Mouse (Mus musculus): Measurements from ENCODE around the gene Rnaseh2b. TPM values are rescaled to one million over a fixed set of nuclear protein-coding genes. Genes with fewer than 3 reads are reported as not detected.

Gene Rnaseh2b
- 1 to 10 TPM; 3.9 to 6.1 TPM for total RNA-seq (2021)
- long read RNA-seq, experiment 1, transcript Rnaseh2b-201 (11 exons, 1,494 nt): major isoform, 5 of 7 reads
- long read RNA-seq, experiment 1, partial matches to known transcripts: 0 of 7 reads
- long read RNA-seq, experiment 1, other reads (novel, unspliced or antisense): 2 of 7 reads
- long read RNA-seq, experiment 2, transcript Rnaseh2b-201 (11 exons, 1,494 nt): major isoform, 8 of 11 reads
- long read RNA-seq, experiment 2, partial matches to known transcripts: 0 of 11 reads
- long read RNA-seq, experiment 2, other reads (novel, unspliced or antisense): 3 of 11 reads

- DNase-seq: peak; percentile 11
Observed at GRCm38 (mm10) chr14:62292488-62293339, at the start of gene Rnaseh2b, which contains the start of gene Dleu7. Gene Rnaseh2b, plus strand, starts transcription at chr14:62292589. Gene Dleu7, minus strand, starts transcription at chr14:62293047.

GRCm38 (mm10) chr14:62243530-62243929 is 48.9 kb upstream of the Rnaseh2b start:
- DNase-seq: no peak

- DNase-seq: no peak
Observed at GRCm38 (mm10) chr14:62245557-62245956, 46.8 kb upstream of the Rnaseh2b start.

GRCm38 (mm10) chr14:62248345-62248744 is 44.0 kb upstream of the Rnaseh2b start:
- DNase-seq: no peak

- DNase-seq: no peak
Observed at GRCm38 (mm10) chr14:62248796-62249195, 43.6 kb upstream of the Rnaseh2b start.

- no peak for DNase-seq
Observed at GRCm38 (mm10) chr14:62249251-62249650, 43.1 kb upstream of the Rnaseh2b start.

- DNase-seq: no peak
Observed at GRCm38 (mm10) chr14:62250046-62250445, 42.3 kb upstream of the Rnaseh2b start.

- peak; percentile 15 for DNase-seq
Observed at GRCm38 (mm10) chr14:62251999-62252398, 40.4 kb upstream of the Rnaseh2b start.

- no peak for DNase-seq
Observed at GRCm38 (mm10) chr14:62254371-62254770, 38.0 kb upstream of the Rnaseh2b start.

- no peak for DNase-seq
Observed at GRCm38 (mm10) chr14:62256066-62256465, 36.3 kb upstream of the Rnaseh2b start.

- DNase-seq: no peak
Observed at GRCm38 (mm10) chr14:62258125-62258524, 34.3 kb upstream of the Rnaseh2b start.

GRCm38 (mm10) chr14:62258978-62259536 is 33.3 kb upstream of the Rnaseh2b start:
- DNase-seq: peak; percentile 50

GRCm38 (mm10) chr14:62270698-62271396 is 21.5 kb upstream of the Rnaseh2b start:
- no peak for DNase-seq

- DNase-seq: peak; percentile 16
Observed at GRCm38 (mm10) chr14:62273604-62274003, 18.8 kb upstream of the Rnaseh2b start.

GRCm38 (mm10) chr14:62282974-62283373 is 9.4 kb upstream of the Rnaseh2b start:
- DNase-seq: no peak

- DNase-seq: no peak
Observed at GRCm38 (mm10) chr14:62288731-62289130, 3.7 kb upstream of the Rnaseh2b start.

GRCm38 (mm10) chr14:62291406-62291987 is 892 bp upstream of the Rnaseh2b start:
- DNase-seq: no peak

- no peak for DNase-seq
Observed at GRCm38 (mm10) chr14:62292166-62292487, 262 bp upstream of the Rnaseh2b start.

- no peak for DNase-seq
Observed at GRCm38 (mm10) chr14:62298808-62299207, 6.4 kb downstream of the Rnaseh2b start.

- DNase-seq: no peak
Observed at GRCm38 (mm10) chr14:62300031-62300430, 7.6 kb downstream of the Rnaseh2b start.

- no peak for DNase-seq
Observed at GRCm38 (mm10) chr14:62307555-62307954, 15.2 kb downstream of the Rnaseh2b start.

GRCm38 (mm10) chr14:62309026-62309425 is 16.6 kb downstream of the Rnaseh2b start:
- DNase-seq: no peak
